Mouse (Mus musculus): ENCODE measurements around the gene Galp.

GRCm38 (mm10) chr7:6171444-6172005, 25.4 kb upstream of the Galp start:
- TF ChIP-seq CTCF (conservative IDR thresholded peaks at IDR 0.05; ENCODE audit: low read length), result no peak
- no peak for TF ChIP-seq NANOG (IDR thresholded peaks at IDR 0.05; ENCODE audit: borderline replicate concordance, low read length)

All from E14TG2a.4 (cell line).